Mouse (Mus musculus) ES-CJ7 (cell line): ENCODE results near the gene Grk2.

ENCODE experiments used
- DNase-seq: peaks from one replicate; pipeline ENCODE4 v3.0.0; 2011; ENCODE audit warnings: low read depth, low spot score

Grk2 gene

GRCm38 (mm10) chr19:4303640-4303995 is 2.4 kb downstream of the Grk2 start:
- no peak for DNase-seq

GRCm38 (mm10) chr19:4302936-4303639 is 2.9 kb downstream of the Grk2 start:
- DNase-seq: no peak

GRCm38 (mm10) chr19:4301735-4302651 is 4.0 kb downstream of the Grk2 start:
- DNase-seq: no peak

- no peak for DNase-seq
Observed at GRCm38 (mm10) chr19:4300852-4301734, 4.9 kb downstream of the Grk2 start.

GRCm38 (mm10) chr19:4300271-4300704 is 5.7 kb downstream of the Grk2 start:
- DNase-seq: peak; percentile 68

- DNase-seq: no peak
Observed at GRCm38 (mm10) chr19:4299574-4300270, 6.3 kb downstream of the Grk2 start.

GRCm38 (mm10) chr19:4299126-4299525 is 6.9 kb downstream of the Grk2 start:
- no peak for DNase-seq

- no peak for DNase-seq
Observed at GRCm38 (mm10) chr19:4298322-4299121, 7.5 kb downstream of the Grk2 start.

GRCm38 (mm10) chr19:4297851-4298250 is 8.2 kb downstream of the Grk2 start:
- DNase-seq: no peak

GRCm38 (mm10) chr19:4296611-4297010 is 9.4 kb downstream of the Grk2 start:
- no peak for DNase-seq

- no peak for DNase-seq
Observed at GRCm38 (mm10) chr19:4295391-4295790, 10.6 kb downstream of the Grk2 start.

- DNase-seq: peak; percentile 25
Observed at GRCm38 (mm10) chr19:4294381-4295097, 11.5 kb downstream of the Grk2 start.

- no peak for DNase-seq
Observed at GRCm38 (mm10) chr19:4291161-4291560, 14.9 kb downstream of the Grk2 start.

- no peak for DNase-seq
Observed at GRCm38 (mm10) chr19:4290749-4291148, 15.3 kb downstream of the Grk2 start.

GRCm38 (mm10) chr19:4283653-4284052 is 22.4 kb downstream of the Grk2 start:
- DNase-seq: no peak

GRCm38 (mm10) chr19:4282898-4283553 is 23.0 kb downstream of the Grk2 start, which contains the start of gene Ankrd13d:
Ankrd13d (minus strand) TSS chr19:4283137.
- peak; percentile 96 for DNase-seq

- no peak for DNase-seq
Observed at GRCm38 (mm10) chr19:4280425-4280824, 25.6 kb downstream of the Grk2 start.

- peak; percentile 75 for DNase-seq
Observed at GRCm38 (mm10) chr19:4279487-4279886, 26.5 kb downstream of the Grk2 start.

GRCm38 (mm10) chr19:4270972-4271371 is 35.0 kb downstream of the Grk2 start:
- DNase-seq: no peak
